Mouse (Mus musculus) cerebral cortex, adult 2 months (tissue): Measurements from ENCODE around the gene Arhgap9.

Experiments
- WGBS: fragments of 180-500 bp; shearing (Covaris S2); methylation state at CpG from one replicate; pipeline ENCODE4 v1.1.7; 2018; 5-methylcytosine and 5-hydroxymethylcytosine counted together

Arhgap9 gene

GRCm38 (mm10) chr10:127321621-127322020 is at the start of gene Arhgap9:
Arhgap9 (plus strand) TSS chr10:127321964.
- WGBS, result 79% methylated on average over 3 of the region's 3 CpGs

- 88% methylated on average over 5 of the region's 5 CpGs for WGBS
Measured at GRCm38 (mm10) chr10:127272371-127272770, 49.4 kb upstream of the Arhgap9 start.

- 90% methylated on average over 11 of the region's 11 CpGs for WGBS
Measured at GRCm38 (mm10) chr10:127274261-127275022, 47.3 kb upstream of the Arhgap9 start.

- WGBS, result 81% methylated on average over 2 of the region's 2 CpGs
Measured at GRCm38 (mm10) chr10:127279730-127280129, 42.0 kb upstream of the Arhgap9 start.

GRCm38 (mm10) chr10:127281316-127281715 is 40.4 kb upstream of the Arhgap9 start:
- WGBS, result 58% methylated on average over 8 of the region's 8 CpGs

GRCm38 (mm10) chr10:127282620-127283215 is 39.0 kb upstream of the Arhgap9 start:
- WGBS, result 73% methylated on average over 13 of the region's 13 CpGs

GRCm38 (mm10) chr10:127284105-127284622 is 37.6 kb upstream of the Arhgap9 start:
- WGBS, result 91% methylated on average over 7 of the region's 7 CpGs

GRCm38 (mm10) chr10:127284724-127285500 is 36.9 kb upstream of the Arhgap9 start:
- 76% methylated on average over 10 of the region's 11 CpGs for WGBS

- 71% methylated on average over 13 of the region's 13 CpGs for WGBS
Measured at GRCm38 (mm10) chr10:127285644-127286043, 36.1 kb upstream of the Arhgap9 start.

GRCm38 (mm10) chr10:127286194-127286593 is 35.6 kb upstream of the Arhgap9 start:
- 52% methylated on average over 7 of the region's 7 CpGs for WGBS

GRCm38 (mm10) chr10:127286730-127287129 is 35.0 kb upstream of the Arhgap9 start:
- 50% methylated on average over 7 of the region's 7 CpGs for WGBS

GRCm38 (mm10) chr10:127287271-127287935 is 34.4 kb upstream of the Arhgap9 start:
- WGBS, result 46% methylated on average over 15 of the region's 15 CpGs

GRCm38 (mm10) chr10:127287936-127288293 is 33.8 kb upstream of the Arhgap9 start:
- 0% methylated on average over 3 of the region's 3 CpGs for WGBS

- 1% methylated on average over 16 of the region's 28 CpGs for WGBS
Measured at GRCm38 (mm10) chr10:127288328-127288799, 33.4 kb upstream of the Arhgap9 start.

GRCm38 (mm10) chr10:127288800-127289572 is 32.8 kb upstream of the Arhgap9 start, which contains the start of gene Mbd6:
Mbd6 (minus strand) TSS chr10:127289018.
- WGBS, result under 1% methylated on average over 62 of the region's 65 CpGs

GRCm38 (mm10) chr10:127289573-127290191 is 32.1 kb upstream of the Arhgap9 start:
- under 1% methylated on average over 15 of the region's 15 CpGs for WGBS

GRCm38 (mm10) chr10:127290307-127290929 is 31.3 kb upstream of the Arhgap9 start:
- under 1% methylated on average over 46 of the region's 47 CpGs for WGBS

- WGBS, result 2% methylated on average over 19 of the region's 19 CpGs
Measured at GRCm38 (mm10) chr10:127290930-127291880, 30.6 kb upstream of the Arhgap9 start.
